12 mouse cellular contexts compared by ENCODE assay signal in genomic region chr5:130065579-130065978, GRCm38 (mm10). TPM values are rescaled to one million over a fixed set of nuclear protein-coding genes. Genes with fewer than 3 reads are reported as not detected.
DNase-seq lines count a peak whose midpoint lies in the region; ATAC-seq and TF ChIP-seq lines count a peak whose summit lies in the region.
"Had no signal": no experiment of that assay in that cellular context is flagged by ENCODE, and none has a peak within 500 bp of the region (broad histone marks: within the 10 kb centered on the region; RNA-seq: fewer than 3 reads in every experiment).

No protein-coding gene starts in this region.

- ATAC-seq in embryonic facial prominence, embryonic 11.5 days (replicated peaks; ENCODE audit: insufficient number of reproducible peaks, low FRiP score, low TSS enrichment, low read depth): no peak

- H3K9me3 ChIP-seq in embryonic facial prominence, embryonic 11.5 days (replicated peaks; ENCODE audit: control insufficient read depth, low read length): no peaks in the 10 kb centered on the region; the same call in 1 of the 2 replicates
- no peaks in the 10 kb centered on the region; the same call in 1 of the 2 replicates for H3K9me3 ChIP-seq in embryonic facial prominence, embryonic 10.5 days
- H3K9me3 ChIP-seq: embryonic facial prominence, embryonic 15.5 days; midbrain, embryonic 12.5 days; stomach, embryonic 15.5 days had no signal

- no peak for TF ChIP-seq POLR2A in bone marrow, adult 2 months (IDR thresholded peaks at IDR 0.05; ENCODE audit: borderline replicate concordance, control insufficient read depth, low read depth, low read length)

- no peak overlapping the region for H3K9ac ChIP-seq in embryonic facial prominence, embryonic 11.5 days (replicated peaks; ENCODE audit: low read length)
- H3K9ac ChIP-seq: embryonic facial prominence, embryonic 15.5 days; midbrain, embryonic 12.5 days; stomach, embryonic 15.5 days had no signal

- H3K4me1 ChIP-seq in embryonic facial prominence, embryonic 11.5 days (ENCODE audit: control insufficient read depth, insufficient read depth, low read length): no peaks in the 10 kb centered on the region
- H3K4me1 ChIP-seq in embryonic facial prominence, embryonic 10.5 days: no peaks in the 10 kb centered on the region
- peaks cover 3% of the 10 kb centered on the region for H3K4me1 ChIP-seq in bone marrow, adult 2 months (ENCODE audit: control insufficient read depth, insufficient read depth, low read length)
- H3K4me1 ChIP-seq: midbrain, embryonic 12.5 days; stomach, embryonic 15.5 days had no signal

- 96% methylated on average over 1 of the region's 1 CpGs for WGBS in embryonic facial prominence, embryonic 11.5 days
- WGBS in embryonic facial prominence, embryonic 10.5 days: 96% methylated on average over 1 of the region's 1 CpGs
- WGBS in bone marrow, adult 2 months: 95% methylated on average over 1 of the region's 1 CpGs

- H3K4me2 ChIP-seq in embryonic facial prominence, embryonic 11.5 days (ENCODE audit: low read depth, low read length): no peak overlapping the region
- H3K4me2 ChIP-seq: embryonic facial prominence, embryonic 15.5 days; midbrain, embryonic 12.5 days; stomach, embryonic 15.5 days had no signal

- TF ChIP-seq CTCF in bone marrow, adult 2 months (IDR thresholded peaks at IDR 0.05; ENCODE audit: control insufficient read depth, insufficient read depth, low read length): peak; percentile 32; the same call in 1 of the 2 replicates

- DNase-seq in embryonic facial prominence, embryonic 11.5 days (ENCODE audit: low spot score): peak; percentile 26
- no peak for DNase-seq in embryonic facial prominence, embryonic 10.5 days (ENCODE audit: low spot score)
- peak; percentile 27 for DNase-seq in lung, postnatal 36 days
- DNase-seq in lung, postnatal 14 days: no peak
- DNase-seq in retina, embryonic 14.5 days (ENCODE audit: low spot score): peak; percentile 9
- no peak for DNase-seq in cerebellum, adult 11-12 months
- no peak for DNase-seq in right cerebral cortex, postnatal 4 days
- DNase-seq: heart, postnatal 10 days had no signal

- H3K27ac ChIP-seq in embryonic facial prominence, embryonic 11.5 days (replicated peaks; ENCODE audit: low read depth, low read length): no peak overlapping the region
- H3K27ac ChIP-seq in embryonic facial prominence, embryonic 10.5 days (replicated peaks): no peak overlapping the region
- no peak overlapping the region for H3K27ac ChIP-seq in bone marrow, adult 2 months (ENCODE audit: control insufficient read depth, insufficient read depth, low read depth, low read length, poor library complexity)
- H3K27ac ChIP-seq: embryonic facial prominence, embryonic 15.5 days; midbrain, embryonic 12.5 days; stomach, embryonic 15.5 days had no signal

- H3K27me3 ChIP-seq in embryonic facial prominence, embryonic 11.5 days (ENCODE audit: control insufficient read depth, insufficient read depth, low read length): no peaks in the 10 kb centered on the region
- no peaks in the 10 kb centered on the region for H3K27me3 ChIP-seq in embryonic facial prominence, embryonic 10.5 days (replicated peaks; ENCODE audit: low read depth, poor library complexity, severe bottlenecking)
- H3K27me3 ChIP-seq: embryonic facial prominence, embryonic 15.5 days; midbrain, embryonic 12.5 days; stomach, embryonic 15.5 days had no signal

- H3K4me3 ChIP-seq in embryonic facial prominence, embryonic 11.5 days (ENCODE audit: low read depth, low read length): no peak overlapping the region
- H3K4me3 ChIP-seq in embryonic facial prominence, embryonic 10.5 days: no peak overlapping the region
- H3K4me3 ChIP-seq in bone marrow, adult 2 months (replicated peaks; ENCODE audit: control insufficient read depth, low read depth, low read length): no peak overlapping the region
- H3K4me3 ChIP-seq: embryonic facial prominence, embryonic 15.5 days; midbrain, embryonic 12.5 days; stomach, embryonic 15.5 days had no signal

- no peaks in the 10 kb centered on the region for H3K36me3 ChIP-seq in embryonic facial prominence, embryonic 11.5 days (replicated peaks; ENCODE audit: control insufficient read depth, insufficient read depth, low read depth, low read length)
- H3K36me3 ChIP-seq in embryonic facial prominence, embryonic 10.5 days (replicated peaks): peaks cover 18% of the 10 kb centered on the region

RNA-seq across cellular contexts. Expression of gene Tpst1, which starts 7.5 kb away (rescaled TPM):
- polyA plus RNA-seq in embryonic facial prominence, embryonic 11.5 days (2014; fragmentation: Nextera tagmentation; extraction: Ambion mirVana): 70.4 and 72.9 TPM in 2 replicates
- 52.3 and 55.6 TPM in 2 replicates for polyA plus RNA-seq in embryonic facial prominence, embryonic 10.5 days (2016; fragmentation: Nextera tagmentation; extraction: Ambion mirVana)
- polyA plus RNA-seq in bone marrow, adult 2 months (2011; ENCODE audit: insufficient read depth, insufficient read length, low replicate concordance, missing spikeins): 3.1 and 5.2 TPM in 2 replicates

RNA-seq across cellular contexts. Expression of gene Crcp, which starts 36.5 kb away (rescaled TPM):
- 30.6 and 30.9 TPM in 2 replicates for polyA plus RNA-seq in embryonic facial prominence, embryonic 11.5 days (2014; fragmentation: Nextera tagmentation; extraction: Ambion mirVana)
- 53.3 and 54.4 TPM in 2 replicates for polyA plus RNA-seq in embryonic facial prominence, embryonic 10.5 days (2016; fragmentation: Nextera tagmentation; extraction: Ambion mirVana)
- 10.5 and 18.0 TPM in 2 replicates for polyA plus RNA-seq in bone marrow, adult 2 months (2011; ENCODE audit: insufficient read depth, insufficient read length, low replicate concordance, missing spikeins)

RNA-seq across cellular contexts. Expression of gene Asl, which starts 36.5 kb away (rescaled TPM):
- polyA plus RNA-seq in embryonic facial prominence, embryonic 11.5 days (2014; fragmentation: Nextera tagmentation; extraction: Ambion mirVana): 21.0 and 29.6 TPM in 2 replicates
- polyA plus RNA-seq in embryonic facial prominence, embryonic 10.5 days (2016; fragmentation: Nextera tagmentation; extraction: Ambion mirVana): 34.2 and 34.8 TPM in 2 replicates
- polyA plus RNA-seq in bone marrow, adult 2 months (2011; ENCODE audit: insufficient read depth, insufficient read length, low replicate concordance, missing spikeins): 14.9 and 37.1 TPM in 2 replicates

Comparison
In these comparisons a context has a peak if more than half of its experiments do, and no peak if none do; other contexts are left out.
1. DNase-seq: peak in embryonic facial prominence, embryonic 11.5 days (single experiment), lung, postnatal 36 days (single experiment) and retina, embryonic 14.5 days (single experiment); none in embryonic facial prominence, embryonic 10.5 days (single experiment), lung, postnatal 14 days (single experiment), cerebellum, adult 11-12 months (single experiment) and right cerebral cortex, postnatal 4 days (single experiment).